Mouse (Mus musculus): ENCODE measurements at regions not wholly inside any gene's neighbourhood (a gene's known extent, or its start where the extent isn't known, plus 50 kb on each side); places are given as distances from the start of the nearest gene placed in this dataset.

DNA sequence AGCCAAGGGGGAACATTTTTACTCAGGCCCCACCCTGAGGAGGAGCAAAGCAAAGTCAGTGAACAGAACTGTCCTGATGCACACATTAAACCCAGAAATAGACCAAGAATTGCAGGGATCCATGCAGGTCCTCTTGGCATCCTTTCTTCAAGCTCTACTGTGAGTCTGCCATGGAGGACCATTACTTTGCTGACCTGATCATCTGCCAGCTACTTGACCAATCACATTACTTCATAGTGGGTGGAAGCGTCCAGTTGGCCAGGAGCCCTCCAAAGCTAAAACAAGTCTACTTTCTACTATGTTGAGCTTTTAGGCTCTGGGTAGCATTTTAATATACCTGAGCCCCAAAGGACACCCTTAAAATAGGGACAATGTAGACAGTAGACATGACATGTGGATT lies 98.6 kb upstream of the Lgalsl start:
- DNase-seq (ENCODE audit: low read depth, low spot score), result no peak

DNA sequence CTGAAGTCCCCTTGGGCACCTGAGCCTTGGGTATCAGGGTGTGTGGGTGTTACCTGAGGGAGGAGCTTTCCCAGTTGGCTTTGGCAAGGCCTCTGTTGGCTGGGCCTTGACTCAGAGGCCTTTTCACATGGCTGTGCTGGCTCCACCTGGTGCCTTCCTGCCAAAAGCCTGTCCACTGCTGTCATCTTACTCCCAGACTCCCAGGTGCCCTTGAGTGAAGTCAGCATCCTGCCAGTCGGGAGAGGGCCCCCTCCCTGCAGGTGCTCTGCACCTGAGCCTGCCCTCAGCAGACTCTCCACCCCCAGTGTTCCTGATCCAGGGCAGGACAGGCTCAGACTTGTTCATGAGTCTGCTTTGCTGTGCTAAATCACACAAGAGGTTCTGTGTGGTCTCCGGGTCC lies 99.2 kb upstream of the Lgalsl start:
- no peak for DNase-seq (ENCODE audit: low read depth, low spot score)

DNA sequence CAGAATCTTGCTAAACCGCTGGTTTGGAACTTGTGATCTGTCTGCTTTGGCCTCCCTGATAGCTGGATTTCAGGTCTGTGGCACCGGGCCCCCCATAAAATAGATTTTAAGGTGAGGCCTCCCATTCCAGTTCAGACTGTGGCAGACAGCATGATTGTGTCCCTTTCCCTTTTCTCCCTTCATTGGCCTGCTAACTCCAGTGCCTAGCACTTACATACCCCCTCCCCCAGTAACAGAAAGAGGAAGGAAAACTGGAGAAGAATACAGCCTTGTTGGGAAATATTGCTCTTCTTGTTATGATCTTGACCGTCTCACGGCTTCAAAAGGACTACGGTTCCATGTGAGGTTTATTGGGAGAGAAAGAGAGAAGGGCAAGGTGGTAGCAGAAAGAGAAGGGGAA lies 99.7 kb upstream of the Lgalsl start:
- no peak for DNase-seq (ENCODE audit: low read depth, low spot score)

DNA sequence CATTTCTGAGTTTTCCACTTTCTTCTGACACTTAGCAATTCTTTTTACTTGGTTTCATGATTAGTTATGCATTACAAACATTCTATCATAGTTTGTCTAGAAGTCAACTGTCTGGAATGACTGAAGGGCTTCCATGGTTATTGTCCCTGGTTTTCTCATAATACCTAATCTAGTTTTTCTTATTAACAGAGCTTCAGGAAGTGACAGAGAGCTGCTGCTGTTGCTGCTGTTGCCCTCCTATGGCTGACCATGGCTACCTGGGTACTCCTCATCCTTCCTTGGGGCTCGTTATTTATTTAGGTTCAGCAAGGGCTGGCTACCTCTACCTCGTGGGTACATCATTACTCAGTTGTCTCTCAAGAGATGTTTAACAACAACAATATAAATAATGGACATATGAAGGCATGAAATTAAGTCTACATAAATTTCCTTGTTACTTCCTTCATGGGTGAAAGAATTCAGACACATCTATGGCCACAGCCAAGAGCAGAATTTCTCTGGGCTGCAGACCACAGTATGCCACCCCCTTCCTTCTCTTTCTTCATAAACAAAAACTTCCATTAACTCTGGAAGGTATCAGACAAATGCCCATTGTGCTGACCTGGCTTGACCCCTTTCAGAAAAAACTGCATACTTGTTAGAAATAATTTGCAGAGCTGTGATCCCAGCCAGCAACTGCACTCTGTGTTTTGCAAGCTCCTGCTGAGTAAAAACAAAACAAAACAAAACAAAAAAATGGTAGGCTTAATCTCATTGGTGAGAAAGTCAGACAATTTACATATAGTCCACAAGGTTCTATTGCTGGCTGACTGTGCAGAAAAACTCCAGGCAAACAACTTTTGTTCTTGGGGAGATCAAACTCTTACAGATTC lies 103.6 kb upstream of the Lgalsl start:
- DNase-seq (ENCODE audit: low read depth, low spot score), result no peak

DNA sequence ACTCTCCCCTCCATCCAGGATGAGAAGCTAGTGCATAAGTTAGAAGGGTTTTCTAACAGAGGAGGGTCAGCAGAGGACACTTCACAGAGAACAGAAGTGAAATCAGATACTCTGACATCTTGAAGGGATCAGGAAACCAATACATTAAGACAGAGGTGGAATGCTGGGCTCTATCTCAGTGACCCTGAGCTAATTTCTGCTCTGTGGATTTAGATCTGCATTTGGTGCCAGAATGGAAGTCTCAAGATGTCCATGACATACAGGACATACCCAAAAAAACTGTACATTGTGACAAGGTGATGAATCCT lies 104.2 kb upstream of the Lgalsl start:
- no peak for DNase-seq (ENCODE audit: low read depth, low spot score)

DNA sequence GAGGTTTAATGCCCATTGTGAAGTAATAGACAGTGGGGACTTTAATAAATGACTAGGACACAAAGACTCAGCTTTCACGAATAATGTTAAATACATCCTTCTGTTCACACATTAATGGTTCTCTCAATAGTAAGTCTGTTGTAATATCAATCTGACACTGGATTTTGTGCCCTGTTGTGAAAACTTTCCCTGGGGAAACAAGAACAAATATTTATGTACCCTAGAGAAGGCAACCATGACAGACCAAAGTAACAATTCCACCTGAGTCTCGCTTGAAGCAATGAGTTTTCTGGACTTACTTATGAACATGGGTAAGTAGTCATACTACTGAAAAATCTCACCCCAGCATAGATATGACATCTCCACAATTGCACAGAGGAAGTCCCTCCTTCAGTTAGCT lies 105.1 kb upstream of the Lgalsl start:
- no peak for DNase-seq (ENCODE audit: low read depth, low spot score)

DNA sequence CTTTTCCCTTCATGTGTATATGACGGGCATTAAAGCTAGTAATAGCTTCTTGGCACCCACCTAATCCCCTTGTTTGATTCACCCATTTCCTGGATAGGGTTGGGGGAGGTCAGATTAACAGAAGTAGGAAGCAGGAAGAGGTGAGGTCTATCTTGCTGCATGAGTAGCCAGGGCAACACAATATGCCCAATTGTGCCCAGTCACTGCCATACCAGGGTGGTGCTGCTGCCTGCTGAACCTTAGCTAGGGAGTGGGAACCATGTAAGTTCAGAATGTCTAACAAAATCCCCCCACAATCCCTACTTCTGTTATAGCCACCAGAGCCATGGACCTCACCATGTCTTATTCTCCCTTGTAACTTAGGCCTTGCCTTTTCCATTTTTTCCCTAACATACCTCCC lies 106.1 kb upstream of the Lgalsl start:
- no peak for DNase-seq (ENCODE audit: low read depth, low spot score)

DNA sequence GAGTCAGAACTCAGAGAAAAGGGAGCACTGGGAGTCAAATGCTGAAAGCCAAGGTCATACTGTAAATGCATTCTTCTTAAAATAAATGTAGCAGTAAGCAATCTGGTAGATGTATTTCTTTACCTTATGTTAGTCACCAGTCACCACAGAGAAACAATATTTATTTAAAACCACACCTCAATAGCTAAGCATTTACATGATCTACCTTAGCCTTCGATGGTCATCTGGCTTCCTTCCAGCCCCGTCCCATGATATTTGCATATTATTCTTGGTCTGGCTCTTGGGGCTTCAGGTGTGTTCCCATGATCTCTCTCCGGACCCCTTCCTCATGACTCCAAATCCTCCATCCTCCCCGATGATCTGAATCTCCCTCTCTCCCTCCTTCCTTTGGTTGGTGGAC lies 107.1 kb upstream of the Lgalsl start:
- DNase-seq (ENCODE audit: low read depth, low spot score), result no peak

DNA sequence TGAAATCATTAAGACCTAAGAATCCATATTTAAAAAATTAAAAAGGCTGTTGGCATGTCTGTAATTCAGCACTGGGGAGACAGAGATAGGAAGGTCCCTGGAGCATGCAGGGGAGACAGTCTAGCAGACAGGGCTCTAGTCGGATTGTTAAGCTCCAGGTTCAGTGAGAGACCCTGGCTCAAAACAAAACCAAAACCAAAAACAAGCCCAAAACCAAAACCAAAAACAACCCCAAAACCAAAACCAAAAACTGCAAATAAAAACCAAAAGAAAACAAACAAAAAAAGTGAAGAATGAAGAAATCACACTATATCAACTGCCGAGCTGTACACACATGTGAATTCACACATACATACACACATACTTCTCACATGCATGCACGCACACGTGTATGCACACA lies 108.8 kb upstream of the Lgalsl start:
- no peak for DNase-seq (ENCODE audit: low read depth, low spot score)

DNA sequence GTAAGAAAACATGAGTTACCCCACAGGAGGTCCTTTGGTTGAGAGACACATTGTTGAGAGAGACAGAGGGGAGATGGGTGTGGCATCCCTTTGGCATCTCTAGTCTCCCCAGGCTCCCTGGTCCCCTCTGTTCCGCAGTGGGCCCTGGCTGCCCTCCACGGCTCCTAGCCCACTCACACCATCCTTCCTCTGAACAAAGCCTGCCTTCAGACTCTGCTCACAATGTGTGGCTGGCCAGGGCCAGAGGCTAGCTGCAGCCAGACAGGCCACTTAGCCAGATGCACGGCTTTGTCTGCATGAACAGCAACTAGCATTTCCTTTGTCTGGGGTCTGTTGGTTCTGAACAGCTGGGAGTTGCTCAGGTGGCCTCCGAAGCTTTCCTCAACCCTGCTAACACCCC lies 110.7 kb upstream of the Lgalsl start:
- DNase-seq (ENCODE audit: low read depth, low spot score), result no peak

DNA sequence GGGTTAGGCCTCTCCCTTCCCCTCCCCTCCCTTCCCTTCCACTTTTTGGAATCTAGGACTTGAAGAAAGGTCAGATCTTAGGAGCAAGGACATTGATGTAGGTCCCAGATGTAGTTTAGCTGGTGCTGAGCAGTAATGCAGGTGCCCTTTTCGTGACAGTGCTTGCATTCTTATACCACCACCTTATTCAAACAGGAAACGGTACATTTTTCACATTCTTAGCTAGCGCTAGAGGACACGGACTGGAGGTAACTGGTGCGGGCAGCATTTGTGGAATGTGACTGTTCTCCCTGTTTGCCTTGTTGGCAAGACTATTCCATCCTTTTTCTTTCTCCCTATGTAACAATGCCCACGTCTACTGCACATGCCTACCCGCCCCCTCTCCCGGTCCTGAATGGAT lies 124.7 kb upstream of the Lgalsl start:
- DNase-seq (ENCODE audit: low read depth, low spot score), result no peak

DNA sequence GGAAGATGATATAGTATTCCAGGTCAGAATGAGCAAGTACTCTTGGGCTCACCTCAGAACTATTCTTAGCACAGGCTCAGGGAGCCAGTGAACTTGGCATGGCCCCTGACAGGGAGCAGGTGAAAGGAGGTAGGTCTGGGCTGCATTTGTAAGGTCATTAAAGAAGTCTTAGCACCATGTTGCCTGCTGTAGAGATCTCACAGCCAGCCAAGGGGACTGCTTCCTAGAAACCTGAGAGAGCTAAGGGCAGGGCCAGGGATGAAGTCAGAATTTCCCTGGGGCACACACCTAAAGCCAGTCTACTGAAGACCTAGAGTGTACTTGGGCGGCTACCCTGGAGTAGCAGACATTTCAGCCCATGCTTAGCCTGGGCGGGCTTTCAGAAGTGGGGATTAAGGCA lies 126.9 kb upstream of the Lgalsl start:
- no peak for DNase-seq (ENCODE audit: low read depth, low spot score)

DNA sequence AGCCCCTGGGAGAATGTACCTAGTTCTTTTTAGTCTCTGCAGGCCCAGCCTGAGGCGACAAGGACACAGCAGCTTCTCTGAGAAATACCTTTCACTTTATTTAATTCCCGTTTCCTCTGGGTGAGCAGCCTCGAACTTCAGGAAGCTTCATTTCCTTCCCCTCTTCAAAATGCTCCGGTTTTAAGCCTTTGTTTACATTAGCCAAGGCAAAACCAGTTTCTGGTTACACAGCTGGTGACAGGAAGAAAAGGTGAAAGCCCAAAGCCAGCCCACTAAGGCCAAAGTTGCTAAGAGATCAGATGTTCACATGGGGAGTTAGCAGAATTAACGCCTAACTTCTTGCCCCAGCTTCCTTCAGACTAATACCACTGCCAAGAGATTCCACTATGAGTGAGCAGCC lies 127.4 kb upstream of the Lgalsl start:
- DNase-seq (ENCODE audit: low read depth, low spot score), result no peak

DNA sequence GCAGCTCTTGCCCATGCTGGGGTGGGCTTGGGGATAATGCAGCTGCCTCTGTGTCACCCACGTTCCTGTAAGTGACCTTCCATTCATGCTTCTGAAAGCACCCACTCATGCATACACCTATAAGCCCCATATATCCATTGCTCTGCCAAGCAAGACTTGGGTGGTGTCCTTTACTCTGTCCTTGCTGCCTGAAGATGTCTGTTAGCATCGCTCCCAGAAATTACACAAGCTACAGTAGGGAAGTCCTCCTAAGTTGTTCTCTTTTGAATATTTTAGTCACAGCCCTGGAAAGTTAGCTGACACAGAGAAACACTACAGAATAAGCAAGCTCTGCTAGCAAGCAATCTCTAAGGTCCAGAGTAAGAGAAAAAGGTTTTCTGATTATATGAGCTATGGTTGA lies 129.2 kb upstream of the Lgalsl start:
- no peak for DNase-seq (ENCODE audit: low read depth, low spot score)

DNA sequence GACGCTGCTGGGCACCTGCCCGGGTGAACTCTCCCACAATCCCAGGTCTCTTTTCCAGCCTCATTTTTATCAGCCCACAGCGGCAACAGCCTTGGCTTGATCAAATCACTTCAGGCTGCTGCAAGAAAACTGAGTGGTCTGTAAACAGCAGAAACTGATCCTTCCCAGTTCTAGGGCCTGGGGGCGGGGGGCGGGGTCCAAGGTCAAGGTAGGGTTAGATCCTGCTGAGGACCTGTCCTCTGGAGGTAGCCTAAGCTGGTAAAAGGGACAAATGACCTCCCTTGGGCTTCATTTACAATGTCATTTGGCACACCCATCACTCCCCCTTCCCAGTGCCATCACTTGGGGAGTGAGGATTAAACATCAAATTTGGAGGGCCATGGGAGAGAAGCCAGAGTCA lies 129.9 kb upstream of the Lgalsl start:
- DNase-seq (ENCODE audit: low read depth, low spot score), result no peak

DNA sequence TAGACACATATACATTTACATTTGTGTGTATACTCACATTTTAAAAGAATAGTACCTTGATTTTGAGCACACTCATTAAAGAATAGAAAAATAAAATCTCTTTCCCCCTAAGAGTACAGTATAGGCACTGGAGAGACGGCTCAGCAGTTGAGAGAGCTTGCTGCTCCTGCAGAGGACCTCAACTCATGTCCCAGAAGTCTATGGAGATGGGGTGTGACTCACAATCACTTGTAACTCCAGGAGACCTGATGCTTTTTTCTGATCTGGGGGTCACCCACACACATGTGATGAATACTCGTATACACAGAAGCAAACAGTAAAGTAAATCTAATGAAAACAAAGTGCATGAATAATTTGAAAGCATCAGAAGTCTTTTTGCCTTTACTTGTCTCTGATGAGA lies 129.5 kb upstream of the Peli1 start:
- no peak for DNase-seq (ENCODE audit: low read depth, low spot score)

DNA sequence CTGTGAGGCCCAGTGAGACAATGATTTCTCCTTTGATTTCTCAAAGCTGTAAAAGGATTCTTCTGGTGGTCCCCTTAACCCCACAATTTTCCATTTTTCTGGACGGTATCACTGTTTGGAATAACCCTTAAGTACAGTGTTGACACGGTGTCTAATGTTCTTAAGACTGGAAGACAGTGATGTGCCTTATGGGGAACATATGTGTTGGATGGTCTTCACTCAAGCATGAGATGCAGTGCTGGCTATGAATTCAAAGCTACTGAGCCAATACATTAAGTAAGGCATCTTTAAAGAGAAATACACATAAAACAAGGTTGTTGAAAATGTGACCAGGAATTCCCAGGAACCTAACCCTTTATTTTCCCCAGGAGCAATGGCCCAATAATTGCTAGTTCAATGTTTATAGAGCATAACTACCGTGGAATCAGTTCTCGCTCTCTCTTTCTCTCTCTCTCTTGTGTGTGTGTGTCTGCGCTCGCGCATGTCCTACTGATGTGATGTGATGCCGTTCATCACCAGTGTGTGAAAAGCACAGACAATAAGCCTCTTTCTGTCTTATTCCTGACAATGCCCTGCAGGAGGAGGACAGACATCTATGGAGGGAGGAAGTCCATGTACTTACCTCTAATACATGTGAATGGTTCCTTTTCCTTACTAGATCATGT lies 125.4 kb upstream of the Peli1 start:
- no peak for DNase-seq (ENCODE audit: low read depth, low spot score)

DNA sequence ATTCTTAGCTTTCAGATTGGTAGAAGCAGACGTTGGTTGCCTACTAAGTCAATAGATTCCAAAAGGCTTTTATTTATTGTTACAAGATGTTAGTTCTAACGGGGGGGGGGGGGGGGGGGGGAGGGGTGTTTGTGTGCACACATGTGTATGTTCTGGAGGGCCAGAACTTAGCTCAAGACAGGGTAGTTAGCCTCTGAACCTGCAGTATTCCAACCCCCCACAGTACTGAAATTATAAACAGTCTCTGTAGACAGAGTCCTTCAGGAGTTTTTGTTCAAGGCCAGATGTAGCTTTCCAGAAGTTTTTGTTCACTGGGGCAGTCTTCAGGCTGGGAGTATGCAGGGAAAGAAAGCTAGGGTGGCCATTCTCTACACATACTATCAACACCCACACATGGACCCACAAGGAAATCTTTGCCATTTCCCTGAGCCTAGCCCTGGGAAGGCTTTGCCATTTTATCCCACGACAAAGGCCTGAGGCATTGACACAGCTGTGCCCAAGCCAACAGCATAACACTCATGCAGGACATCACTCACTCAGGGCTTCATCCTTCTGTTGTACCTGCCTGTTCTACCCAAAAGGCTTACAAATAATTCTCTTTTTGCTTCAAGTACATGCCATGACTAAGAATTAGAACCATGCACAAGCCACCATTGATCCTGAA lies 123.6 kb upstream of the Peli1 start:
- DNase-seq (ENCODE audit: low read depth, low spot score), result no peak

DNA sequence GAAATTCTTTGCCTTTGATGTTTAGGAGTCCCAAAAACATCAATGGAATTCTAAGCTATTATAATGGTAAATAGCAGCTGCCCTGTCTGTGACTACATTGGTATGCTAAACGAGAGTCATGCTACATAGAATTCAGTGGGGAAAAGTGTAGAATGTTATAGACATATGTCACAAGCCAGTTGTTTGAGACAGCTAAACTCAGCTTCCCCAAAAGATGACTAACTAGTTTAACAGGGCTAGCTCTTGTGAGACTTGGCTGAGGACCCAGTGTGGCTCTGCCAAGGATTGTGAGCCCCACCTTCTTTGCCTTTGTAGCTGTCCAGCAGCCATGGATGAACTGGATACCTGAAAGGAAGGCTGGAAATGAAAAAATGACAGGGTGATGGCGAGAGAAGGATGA lies 122.8 kb upstream of the Peli1 start:
- DNase-seq (ENCODE audit: low read depth, low spot score), result no peak

DNA sequence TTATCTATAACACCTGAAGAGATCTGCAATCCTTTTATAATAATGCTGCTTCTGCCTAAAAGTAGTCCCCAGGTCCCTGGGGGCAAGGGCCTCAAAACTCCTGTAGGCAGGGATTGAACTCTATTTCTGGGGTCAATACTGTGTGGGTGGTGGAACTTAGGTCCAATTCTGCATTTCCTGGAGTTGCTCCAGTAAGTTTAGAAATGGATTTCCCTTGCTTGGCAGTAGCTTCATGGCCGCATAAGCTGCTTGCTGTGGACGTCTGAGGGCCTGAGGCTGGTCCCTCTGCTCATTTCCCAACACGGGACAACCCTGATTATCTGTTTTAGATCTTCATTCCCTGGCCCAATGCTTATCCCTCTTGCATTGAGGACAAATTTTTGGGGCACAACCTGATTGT lies 118.0 kb upstream of the Peli1 start:
- no peak for DNase-seq (ENCODE audit: low read depth, low spot score)

DNA sequence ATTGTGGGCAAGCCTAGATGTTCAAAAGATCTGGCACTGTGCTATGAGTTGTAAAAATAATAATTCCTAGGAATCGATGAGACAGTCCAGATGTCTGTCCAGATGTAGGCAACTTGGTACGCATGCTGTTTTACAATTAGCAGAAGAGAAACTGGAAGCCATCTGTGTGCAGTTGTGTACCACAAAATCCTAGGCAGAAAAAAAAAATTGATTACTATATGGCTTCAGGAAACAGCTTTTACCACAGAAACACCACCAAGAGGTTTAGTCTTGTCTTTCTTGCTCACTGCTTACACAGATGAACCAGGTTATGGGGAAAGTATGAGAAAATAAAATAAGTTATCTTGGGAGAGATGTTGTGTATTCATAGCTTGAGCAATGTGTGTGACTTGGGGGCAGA lies 109.5 kb upstream of the Peli1 start:
- no peak for DNase-seq (ENCODE audit: low read depth, low spot score)

DNA sequence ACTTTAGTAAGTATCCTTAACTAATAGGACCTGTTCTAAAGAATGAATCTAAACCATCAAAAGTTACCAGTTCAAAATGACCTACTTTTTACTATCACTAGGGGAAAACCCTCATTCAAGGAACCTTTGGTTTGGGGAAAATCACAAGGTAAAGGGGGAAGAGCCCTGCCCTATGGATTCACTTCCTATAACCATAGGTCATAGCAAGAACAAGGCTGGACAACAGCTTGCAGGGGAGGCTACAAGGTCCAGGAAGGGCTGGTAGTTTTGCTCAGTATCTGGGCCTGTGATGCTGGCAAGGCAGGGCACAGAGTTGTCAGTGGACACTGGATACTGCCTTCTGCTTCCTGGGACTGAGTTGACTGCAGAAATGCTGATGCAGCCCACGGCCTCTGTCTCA lies 109.1 kb upstream of the Peli1 start:
- no peak for DNase-seq (ENCODE audit: low read depth, low spot score)

DNA sequence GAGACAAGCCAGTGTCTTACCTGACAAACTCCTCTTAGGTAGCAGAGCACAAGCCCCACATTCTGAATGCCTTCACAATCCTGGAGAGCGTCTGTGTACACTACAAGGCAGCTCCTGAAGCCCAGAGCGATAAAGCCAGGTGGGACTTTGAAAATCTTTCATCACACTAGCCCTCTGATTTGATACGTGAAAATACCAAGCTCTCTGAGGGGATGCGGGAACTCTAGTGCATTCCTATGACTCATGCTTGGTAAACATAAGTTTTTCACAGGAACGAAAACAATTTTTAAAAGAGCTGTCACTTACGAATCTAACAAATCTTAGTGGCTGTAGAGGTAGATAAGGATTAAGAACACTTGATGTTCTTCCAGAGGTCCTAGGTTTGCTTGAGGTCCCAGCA lies 108.6 kb upstream of the Peli1 start:
- no peak for DNase-seq (ENCODE audit: low read depth, low spot score)

Measured in retina, postnatal 7 days (tissue).